ENCODE assay signal across 25 mouse cellular contexts in genomic region chr19:56685515-56685914, GRCm38 (mm10). TPM values are rescaled to one million over a fixed set of nuclear protein-coding genes. Genes with fewer than 3 reads are reported as not detected.
A peak's percentile ranks its signal among the peaks of the same experiment; 100 is the strongest.
DNase-seq lines count a peak whose midpoint lies in the region; ATAC-seq lines count a peak whose summit lies in the region.
"Had no signal": no experiment of that assay in that cellular context is flagged by ENCODE, and none has a peak within 500 bp of the region (broad histone marks: within the 10 kb centered on the region; RNA-seq: fewer than 3 reads in every experiment).

No protein-coding gene starts in this region.

- DNase-seq in midbrain, embryonic 11.5 days (ENCODE audit: low spot score, missing footprints): peak; percentile 67
- peak; percentile 61 to 67 for DNase-seq in thymus, postnatal 10 days (ENCODE audit: low spot score in 2 of 2)
- no peak for DNase-seq in heart, postnatal 4 days
- DNase-seq in layer of hippocampus, adult 9-10 months (ENCODE audit: low spot score): no peak
- no peak for DNase-seq in liver
- DNase-seq: adrenal gland, postnatal 25 days; gastrocnemius, postnatal 36 days; kidney, postnatal 36 days; layer of hippocampus, adult 9-11 months; lung, embryonic 14.5 days; midbrain, embryonic 14.5 days had no signal

- no peaks in the 10 kb centered on the region for H3K9me3 ChIP-seq in midbrain, embryonic 11.5 days (ENCODE audit: control insufficient read depth, low read length)
- H3K9me3 ChIP-seq in midbrain, embryonic 13.5 days: no peaks in the 10 kb centered on the region
- H3K9me3 ChIP-seq: forebrain, embryonic 10.5 days; G1E; heart, embryonic 10.5 days; kidney, embryonic 15.5 days; neural tube, embryonic 12.5 days had no signal

- no peak overlapping the region for H3K4me2 ChIP-seq in midbrain, embryonic 11.5 days
- H3K4me2 ChIP-seq in midbrain, embryonic 13.5 days (replicated peaks): no peak overlapping the region
- H3K4me2 ChIP-seq: kidney, embryonic 15.5 days; lung, embryonic 14.5 days; neural tube, embryonic 12.5 days had no signal

- H3K4me3 ChIP-seq in midbrain, embryonic 11.5 days (ENCODE audit: low read depth, low read length): no peak overlapping the region
- no peak overlapping the region for H3K4me3 ChIP-seq in midbrain, embryonic 13.5 days (replicated peaks)
- H3K4me3 ChIP-seq: forebrain, embryonic 10.5 days; heart, embryonic 10.5 days; kidney, embryonic 15.5 days; neural tube, embryonic 12.5 days had no signal

- no peaks in the 10 kb centered on the region for H3K36me3 ChIP-seq in midbrain, embryonic 11.5 days (ENCODE audit: control insufficient read depth, insufficient read depth, low read length)
- no peaks in the 10 kb centered on the region for H3K36me3 ChIP-seq in midbrain, embryonic 13.5 days
- H3K36me3 ChIP-seq: forebrain, embryonic 10.5 days; G1E; heart, embryonic 10.5 days; kidney, embryonic 15.5 days; neural tube, embryonic 12.5 days had no signal

- H3K9ac ChIP-seq in midbrain, embryonic 11.5 days (ENCODE audit: low read length): no peak overlapping the region
- H3K9ac ChIP-seq in midbrain, embryonic 13.5 days (replicated peaks): no peak overlapping the region
- H3K9ac ChIP-seq: forebrain, postnatal 0 days; kidney, embryonic 15.5 days; liver, embryonic 14.5 days; lung, embryonic 14.5 days; neural tube, embryonic 12.5 days had no signal

- H3K4me1 ChIP-seq in midbrain, embryonic 11.5 days (ENCODE audit: control insufficient read depth, insufficient read depth, low read length): no peaks in the 10 kb centered on the region
- H3K4me1 ChIP-seq in midbrain, embryonic 13.5 days (replicated peaks): peaks cover 8% of the 10 kb centered on the region; the same call in 1 of the 2 replicates
- H3K4me1 ChIP-seq: neural tube, embryonic 12.5 days had no signal

- no peak for ATAC-seq in midbrain, embryonic 11.5 days (ENCODE audit: low FRiP score)
- ATAC-seq in midbrain, embryonic 13.5 days: no peak
- ATAC-seq in inflammation-experienced regulatory T-cells, adult 6 months: peak; percentile 55
- ATAC-seq: hindbrain, embryonic 16.5 days; intestine, postnatal 0 days had no signal

- H3K27ac ChIP-seq in midbrain, embryonic 11.5 days (ENCODE audit: low read depth, low read length): no peak overlapping the region
- H3K27ac ChIP-seq in midbrain, embryonic 13.5 days: no peak overlapping the region
- H3K27ac ChIP-seq: forebrain, embryonic 10.5 days; heart, embryonic 10.5 days; kidney, embryonic 15.5 days; liver, embryonic 14.5 days; neural tube, embryonic 12.5 days had no signal

- 83% methylated on average over 7 of the region's 7 CpGs for WGBS in midbrain, embryonic 11.5 days
- WGBS in midbrain, embryonic 13.5 days: 78% methylated on average over 7 of the region's 7 CpGs

- H3K27me3 ChIP-seq in midbrain, embryonic 11.5 days (ENCODE audit: control insufficient read depth, insufficient read depth, low read length): no peaks in the 10 kb centered on the region
- no peaks in the 10 kb centered on the region for H3K27me3 ChIP-seq in midbrain, embryonic 13.5 days
- H3K27me3 ChIP-seq: CH12.LX; neural tube, embryonic 12.5 days had no signal

RNA-seq across cellular contexts. Expression of gene Adrb1, which starts 36.5 kb away (rescaled TPM):
- polyA plus RNA-seq in midbrain, embryonic 11.5 days (2014; fragmentation: Nextera tagmentation; extraction: Ambion mirVana): 0.15 and 0.28 TPM in 2 replicates
- polyA plus RNA-seq in midbrain, embryonic 13.5 days (2015; fragmentation: Nextera tagmentation; extraction: Ambion mirVana): 0.32 and 0.59 TPM in 2 replicates
- polyA plus RNA-seq in inflammation-experienced regulatory T-cells, adult 6 months (2017; shearing (Covaris generic)): under 1 TPM in 1 of 3 experiments, not detected in 2; 0.20 TPM
- total RNA-seq in heart, postnatal 4 days (2021): 10 to 100 TPM; 30.3 to 33.8 TPM
- total RNA-seq: CH12.LX; gastrocnemius, adult 18-20 months; hematopoietic stem cell, adult 5-6 weeks had no signal
- polyA plus RNA-seq: G1E had no signal

Comparison
In these comparisons a context has a peak if more than half of its experiments do, and no peak if none do; other contexts are left out.
1. DNase-seq: peak in midbrain, embryonic 11.5 days (single experiment) and thymus, postnatal 10 days (2 of 2); none in heart, postnatal 4 days (single experiment), layer of hippocampus, adult 9-10 months (single experiment) and liver (single experiment).